Mouse (Mus musculus) T-cell, adult 2 months (primary cell): ENCODE results near the gene Rtn2.

Experiments used
- DNase-seq: peaks from one replicate; pipeline ENCODE4 v3.0.0; 2022; ENCODE audit warnings: low spot score

Gene Rtn2

GRCm38 (mm10) chr7:19320637-19321036 lies 38.2 kb downstream of the Rtn2 start:
- DNase-seq, result no peak

GRCm38 (mm10) chr7:19321464-19321863 lies 39.0 kb downstream of the Rtn2 start:
- DNase-seq, result peak; percentile 64

GRCm38 (mm10) chr7:19322489-19322888 lies 40.1 kb downstream of the Rtn2 start:
- DNase-seq, result no peak

- DNase-seq, result no peak
Measured at GRCm38 (mm10) chr7:19324221-19324620, 41.8 kb downstream of the Rtn2 start.

GRCm38 (mm10) chr7:19325262-19326199 lies 43.1 kb downstream of the Rtn2 start:
- peak; percentile 26 for DNase-seq

- DNase-seq, result peak; percentile 62
Measured at GRCm38 (mm10) chr7:19326359-19326758, 43.9 kb downstream of the Rtn2 start.

- no peak for DNase-seq
Measured at GRCm38 (mm10) chr7:19327128-19327527, 44.7 kb downstream of the Rtn2 start.

GRCm38 (mm10) chr7:19327782-19328181 lies 45.4 kb downstream of the Rtn2 start:
- no peak for DNase-seq

GRCm38 (mm10) chr7:19328425-19328824 lies 46.0 kb downstream of the Rtn2 start:
- no peak for DNase-seq

- DNase-seq, result no peak
Measured at GRCm38 (mm10) chr7:19331910-19332309, 49.5 kb downstream of the Rtn2 start.

- peak; percentile 75 for DNase-seq
Measured at GRCm38 (mm10) chr7:19332709-19333352, 50.4 kb downstream of the Rtn2 start.

- DNase-seq, result no peak
Measured at GRCm38 (mm10) chr7:19335583-19335982, 53.2 kb downstream of the Rtn2 start.

- no peak for DNase-seq
Measured at GRCm38 (mm10) chr7:19337122-19337521, 54.7 kb downstream of the Rtn2 start.

- no peak for DNase-seq
Measured at GRCm38 (mm10) chr7:19338060-19338459, 55.6 kb downstream of the Rtn2 start.

GRCm38 (mm10) chr7:19338596-19338995 lies 56.2 kb downstream of the Rtn2 start:
- DNase-seq, result no peak

- no peak for DNase-seq
Measured at GRCm38 (mm10) chr7:19341250-19341649, 58.8 kb downstream of the Rtn2 start.

GRCm38 (mm10) chr7:19341761-19342409 lies 59.5 kb downstream of the Rtn2 start:
- DNase-seq, result no peak

- peak; percentile 68 for DNase-seq
Measured at GRCm38 (mm10) chr7:19342481-19343027, 60.1 kb downstream of the Rtn2 start.

- DNase-seq, result peak; percentile 63
Measured at GRCm38 (mm10) chr7:19343210-19343808, 60.9 kb downstream of the Rtn2 start.

- peak; percentile 15 for DNase-seq
Measured at GRCm38 (mm10) chr7:19344237-19344847, 61.9 kb downstream of the Rtn2 start, which contains the start of gene Ercc1. Gene Ercc1, plus strand, starts transcription at chr7:19344778.

GRCm38 (mm10) chr7:19344938-19345471 lies 62.6 kb downstream of the Rtn2 start:
- peak; percentile 97 for DNase-seq
